Mouse (Mus musculus) neutrophil, adult 5-6 weeks (primary cell): ENCODE measurements around the gene 4933427D14Rik. TPM values are rescaled to one million over a fixed set of nuclear protein-coding genes. Genes with fewer than 3 reads are reported as not detected.

Experiments
- ATAC-seq: fragments of 151-379, 151-347 bp; 2 replicates; pipeline ENCODE4 v1.8.0; 2017; ENCODE audit warnings: mild to moderate bottlenecking, moderate TSS enrichment; ENCODE audit not compliant: insufficient number of reproducible peaks, poor library complexity, low FRiP score, severe bottlenecking; ENCODE audit errors: extremely low read depth
- total RNA-seq: library from RNA; stranded (forward); fragments of 200-1000 nt; gene quantifications from 2 replicates; pipeline ENCODE4 v1.2.3, GENCODE M21; 2017

4933427D14Rik gene
- total RNA-seq, 1 experiment from 2014 or later = 25.4 TPM

GRCm38 (mm10) chr11:72127450-72128189 lies 79.6 kb downstream of the 4933427D14Rik start:
- ATAC-seq = no peak

- ATAC-seq = no peak
Observed at GRCm38 (mm10) chr11:72125781-72126180, 81.5 kb downstream of the 4933427D14Rik start.

- ATAC-seq = no peak
Observed at GRCm38 (mm10) chr11:72123531-72123930, 83.7 kb downstream of the 4933427D14Rik start.

- ATAC-seq = no peak
Observed at GRCm38 (mm10) chr11:72120354-72120753, 86.9 kb downstream of the 4933427D14Rik start.

GRCm38 (mm10) chr11:72118630-72119029 lies 88.6 kb downstream of the 4933427D14Rik start:
- ATAC-seq = no peak

GRCm38 (mm10) chr11:72113296-72113695 lies 94.0 kb downstream of the 4933427D14Rik start:
- no peak for ATAC-seq

- ATAC-seq = no peak
Observed at GRCm38 (mm10) chr11:72110726-72111125, 96.5 kb downstream of the 4933427D14Rik start.

GRCm38 (mm10) chr11:72104223-72104622 lies 103.0 kb downstream of the 4933427D14Rik start:
- no peak for ATAC-seq

Other genes with a start within 250 kb of the 4933427D14Rik start
- not detected in 2 replicates for gene Aipl1, start 169.9 kb downstream of the 4933427D14Rik start, total RNA-seq
- gene Pimreg, start 165.4 kb downstream of the 4933427D14Rik start, total RNA-seq = not detected in 2 replicates
- 0.12 TPM in 1 of 2 replicates, not detected in the other for gene Pitpnm3, start 71.7 kb downstream of the 4933427D14Rik start, total RNA-seq
- gene Gm43951, start 619 bp downstream of the 4933427D14Rik start, total RNA-seq = 0.74 and 2.2 TPM in 2 replicates
- 26.3 and 28.5 TPM in 2 replicates for gene Txndc17, start 88 bp upstream of the 4933427D14Rik start, total RNA-seq
- 25.2 and 30.3 TPM in 2 replicates for gene Med31, start 8.1 kb upstream of the 4933427D14Rik start, total RNA-seq
- gene Slc13a5, start 59.8 kb upstream of the 4933427D14Rik start, total RNA-seq = 0.23 TPM in 1 of 2 replicates, not detected in the other
- gene Xaf1, start 94.2 kb upstream of the 4933427D14Rik start, total RNA-seq = 37.6 and 44.4 TPM in 2 replicates
- 0.35 TPM in 1 of 2 replicates, not detected in the other for gene Fbxo39, start 107.0 kb upstream of the 4933427D14Rik start, total RNA-seq
- not detected in 2 replicates for gene Tekt1, start 155.0 kb upstream of the 4933427D14Rik start, total RNA-seq
- not detected in 2 replicates for gene Smtnl2, start 204.3 kb upstream of the 4933427D14Rik start, total RNA-seq
- gene Ggt6, start 228.1 kb upstream of the 4933427D14Rik start, total RNA-seq = not detected in 2 replicates
- gene Mybbp1a, start 233.9 kb upstream of the 4933427D14Rik start, total RNA-seq = 57.1 and 73.4 TPM in 2 replicates